Mouse (Mus musculus) gonadal fat pad, adult 2 months (tissue): Measurements from ENCODE around the gene Aco1. TPM values are rescaled to one million over a fixed set of nuclear protein-coding genes. Genes with fewer than 3 reads are reported as not detected.
"Not testable (repeated sequence)": the region's sequence is repeated elsewhere in the genome, so short reads cannot be mapped to it uniquely, and the experiment has no call there.

ENCODE experiments used
- DNase-seq: peaks from one replicate; pipeline ENCODE4 v3.0.0-alpha.2; 2012; ENCODE audit warnings: low read depth
- polyA plus RNA-seq: library from polyadenylated mRNA; depleted of rRNA; stranded (reverse); fragments of >200 nt; gene quantifications from 2 replicates; pipeline ENCODE4 v1.2.3, GENCODE M21; 2012; rRNA removed

Aco1 gene
- polyA plus RNA-seq = 143 and 158 TPM in 2 replicates

DNA sequence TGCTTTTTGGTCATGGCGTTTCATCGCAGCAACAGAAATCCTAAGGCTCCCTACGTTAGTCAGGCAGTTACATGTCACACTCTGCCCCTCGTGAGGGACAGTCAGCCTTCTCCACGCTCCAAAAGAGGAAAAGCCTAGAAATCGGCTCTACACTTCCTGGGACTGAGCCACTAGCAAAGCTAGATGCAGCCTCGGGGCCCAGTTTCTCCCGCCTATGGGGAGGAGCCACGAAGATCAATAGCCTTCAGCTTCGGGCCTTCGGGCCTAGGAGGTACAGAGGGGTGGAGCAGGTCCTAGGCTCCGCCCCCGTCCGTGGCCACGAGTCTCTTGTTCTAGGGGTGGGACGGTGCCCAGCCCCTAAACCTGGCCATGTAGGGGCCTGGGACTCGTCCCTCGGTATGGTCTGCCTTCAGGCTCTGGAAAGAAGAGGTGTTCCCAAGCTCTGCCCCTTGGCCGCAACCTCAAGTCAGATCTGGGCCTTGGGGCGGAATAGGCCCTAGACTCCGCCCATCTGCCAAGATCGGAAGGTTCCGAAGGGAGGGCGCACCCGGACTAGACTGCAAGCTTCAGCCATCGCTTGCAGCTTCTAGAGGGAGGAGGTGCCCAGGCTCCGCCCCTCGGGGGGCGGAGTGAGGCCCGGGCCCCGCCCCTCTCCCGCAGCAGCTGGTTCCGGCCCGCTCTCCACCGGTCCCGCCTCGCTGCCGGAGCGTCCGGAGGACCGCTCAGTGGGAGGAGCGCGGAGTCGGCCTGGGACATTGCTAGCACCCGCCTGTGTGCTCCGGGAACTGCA lies at the start of gene Aco1:
TSS of gene Aco1 (plus strand) at position 339 of the 790 bp plus-strand sequence.
- DNase-seq = no peak

DNA sequence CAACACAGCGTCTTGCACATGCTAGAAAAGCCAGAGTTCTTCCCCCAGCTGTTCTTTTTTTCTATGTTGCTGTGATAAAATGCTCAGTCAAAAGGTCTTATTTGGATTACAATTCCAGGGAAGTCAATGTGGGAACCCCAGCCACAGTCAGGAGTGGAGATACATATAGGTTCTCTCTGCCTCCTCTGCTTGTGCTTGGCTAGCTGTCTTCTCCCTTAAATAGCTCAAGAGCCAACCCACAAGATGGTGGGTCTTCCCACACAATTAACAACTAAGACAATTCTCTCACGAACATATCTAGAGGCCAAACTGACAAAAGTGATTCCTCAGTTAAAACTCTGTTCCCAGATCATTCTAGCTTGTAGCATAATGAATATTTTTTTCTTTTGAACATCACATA lies 47.9 kb upstream of the Aco1 start:
- no peak for DNase-seq

DNA sequence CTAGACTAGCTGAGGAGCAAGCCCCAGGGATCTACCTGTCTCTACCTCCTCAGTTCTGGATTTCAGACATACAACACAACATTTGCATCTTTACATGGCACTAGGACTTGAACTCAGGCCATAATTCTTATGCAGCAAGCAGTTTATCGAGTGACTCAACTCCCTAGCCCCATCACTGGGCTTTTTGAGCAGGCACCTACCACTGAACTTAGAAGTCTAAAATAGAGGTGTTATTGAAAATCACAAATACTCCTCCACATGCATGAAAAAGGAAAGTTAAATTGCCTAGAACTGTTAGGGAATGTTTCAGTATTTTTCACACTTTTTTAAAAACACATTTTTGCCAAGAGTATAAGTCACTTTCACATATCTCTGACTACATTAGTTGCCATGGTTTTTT lies 39.9 kb upstream of the Aco1 start:
- no peak for DNase-seq

DNA sequence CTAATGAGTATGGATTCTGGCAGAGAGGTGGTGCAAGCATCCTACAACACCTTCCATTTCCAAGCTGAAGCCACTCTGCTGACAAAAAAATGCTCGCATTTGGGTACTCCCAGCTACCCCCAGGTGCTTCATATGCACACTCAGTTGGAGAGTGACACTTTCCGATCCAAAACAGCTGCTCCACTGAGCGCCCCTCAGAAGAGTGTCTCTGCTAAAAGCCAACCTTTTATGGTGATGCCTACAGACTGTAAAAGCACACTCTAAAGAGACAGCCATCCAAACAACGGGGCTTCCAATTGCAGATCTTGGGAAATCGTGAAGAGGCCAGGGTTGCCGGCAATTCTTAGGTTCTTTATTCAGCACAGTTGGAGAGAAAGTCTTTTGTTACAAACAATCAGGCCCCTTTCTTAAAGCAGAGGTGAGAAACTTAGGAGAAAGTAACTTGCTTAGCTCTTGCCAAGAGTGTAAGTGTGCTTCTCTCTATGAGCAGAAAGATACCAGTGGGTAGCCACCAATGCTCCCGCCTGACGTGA lies 36.8 kb upstream of the Aco1 start:
- no peak for DNase-seq

DNA sequence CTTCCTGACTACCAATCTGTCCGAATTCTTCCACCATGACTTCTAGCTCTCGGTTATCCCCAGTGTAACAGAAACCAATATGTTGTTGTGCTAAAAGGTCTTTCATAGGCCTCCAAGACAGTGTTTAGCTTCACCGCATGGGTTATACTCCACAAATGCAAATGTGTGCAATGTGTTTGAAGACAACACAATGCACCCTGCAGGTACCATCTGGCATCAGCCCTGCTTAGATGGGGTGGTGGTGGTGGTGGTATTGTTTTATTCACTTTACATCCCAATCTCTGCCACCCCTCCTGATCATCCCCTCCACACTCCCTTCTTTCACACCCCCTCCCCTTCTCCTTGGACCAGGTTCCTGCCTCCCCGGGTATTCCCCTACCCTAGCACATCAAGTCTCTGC lies 34.9 kb upstream of the Aco1 start:
- no peak for DNase-seq

DNA sequence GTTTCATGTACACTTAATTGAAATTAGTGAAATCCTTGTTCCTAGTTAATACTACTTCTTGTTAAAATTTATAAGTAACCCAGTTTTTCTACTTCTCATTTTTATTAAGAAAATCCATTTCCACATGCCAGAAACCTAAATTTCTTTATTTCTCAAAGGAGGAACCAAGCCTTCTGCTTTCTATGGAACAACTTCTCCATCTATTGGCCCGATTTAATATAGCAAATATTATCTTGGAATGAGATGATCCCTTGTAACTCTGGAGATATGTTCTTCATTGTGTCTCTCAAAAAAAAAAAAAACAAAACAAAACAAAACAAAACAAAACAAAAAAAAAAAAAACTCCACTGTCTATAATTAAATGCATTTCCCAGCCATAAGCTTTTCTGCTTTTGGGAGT lies 29.7 kb upstream of the Aco1 start:
- no peak for DNase-seq

DNA sequence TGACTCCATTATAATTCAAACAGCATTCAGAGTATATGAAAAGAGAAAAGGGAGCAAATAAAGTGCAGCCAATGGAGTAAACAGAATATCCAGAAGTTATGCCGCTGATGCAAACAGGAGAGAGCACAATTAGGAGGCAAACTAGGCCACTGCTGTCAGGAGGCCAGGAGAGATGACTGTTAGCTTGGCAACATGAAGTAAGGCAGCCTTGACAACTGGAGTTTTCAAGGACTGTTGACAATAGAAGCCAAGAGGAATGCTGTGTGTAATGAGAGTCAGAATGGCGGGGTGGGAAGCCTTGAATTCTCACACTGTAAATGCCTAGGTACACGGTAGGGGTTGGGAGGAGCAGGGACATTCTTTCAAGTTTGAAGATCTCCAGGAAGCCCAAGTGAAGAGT lies 21.7 kb upstream of the Aco1 start:
- no peak for DNase-seq

DNA sequence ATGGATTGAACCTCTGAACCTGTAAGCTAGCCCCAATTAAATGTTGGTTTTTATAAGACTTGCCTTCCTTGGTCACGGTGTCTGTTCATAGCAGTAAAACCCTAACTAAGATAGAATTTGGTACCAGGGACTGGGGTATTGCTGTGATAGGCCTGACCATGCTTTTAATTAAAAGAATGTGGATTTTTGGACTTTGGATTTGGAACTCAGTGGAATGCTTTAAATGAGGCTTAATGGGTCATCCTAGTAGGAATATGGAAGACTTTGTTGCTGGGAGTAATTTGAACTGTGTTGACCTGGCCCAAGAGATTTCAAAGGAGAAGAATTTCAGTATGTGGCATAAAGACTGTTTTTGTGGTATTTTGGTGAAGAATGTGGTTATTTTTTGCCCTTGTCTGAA lies 20.6 kb upstream of the Aco1 start:
- DNase-seq = not testable (repeated sequence)

DNA sequence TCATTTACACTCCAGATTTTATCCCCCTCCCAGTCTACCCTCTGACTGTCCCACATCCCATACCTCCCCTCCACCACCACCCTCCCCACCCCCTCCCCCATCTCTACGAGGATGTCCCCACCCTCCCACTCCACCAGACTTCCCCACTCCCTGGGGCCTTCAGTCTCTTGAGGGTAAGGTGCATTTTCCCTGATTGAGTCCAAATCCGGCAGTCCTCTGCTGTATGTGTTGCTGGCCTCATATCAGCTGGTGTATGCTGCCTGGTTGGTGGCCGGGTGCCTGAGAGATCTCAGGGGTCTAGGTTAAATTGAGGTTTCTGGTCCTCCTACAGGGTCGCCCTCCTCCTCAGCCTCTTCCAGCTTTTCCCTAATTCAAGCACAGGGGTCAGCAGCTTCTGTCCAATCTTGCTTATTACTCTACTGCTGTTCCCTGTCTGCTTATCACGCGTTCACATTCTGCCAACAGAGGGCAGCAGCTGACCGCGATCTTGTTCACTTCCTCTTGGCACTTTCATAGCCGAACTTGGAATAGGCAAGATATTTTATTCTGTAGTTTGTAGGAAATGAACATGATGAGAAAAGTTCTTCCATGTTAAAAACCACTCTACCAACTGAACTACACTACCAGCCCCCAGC lies 8.3 kb upstream of the Aco1 start:
- no peak for DNase-seq

DNA sequence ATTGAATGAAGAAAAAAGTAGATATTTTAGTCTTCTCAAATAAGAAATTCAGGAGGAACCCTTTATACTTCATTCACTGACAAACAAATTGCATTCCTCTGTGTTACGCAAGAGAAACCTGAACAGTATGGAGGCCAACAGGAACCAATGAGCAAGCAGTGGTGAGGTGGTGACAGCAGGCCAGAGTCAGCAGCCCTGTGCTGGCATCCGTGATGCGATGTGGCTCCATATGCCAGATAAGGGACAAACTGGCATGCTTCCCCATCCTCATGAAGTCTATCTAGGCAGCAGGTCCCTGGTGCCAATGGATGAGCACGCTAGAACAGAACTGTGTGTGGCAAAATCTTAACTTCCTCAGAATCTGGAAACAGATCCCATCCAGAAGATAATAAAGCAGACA lies 6.4 kb upstream of the Aco1 start:
- no peak for DNase-seq

DNA sequence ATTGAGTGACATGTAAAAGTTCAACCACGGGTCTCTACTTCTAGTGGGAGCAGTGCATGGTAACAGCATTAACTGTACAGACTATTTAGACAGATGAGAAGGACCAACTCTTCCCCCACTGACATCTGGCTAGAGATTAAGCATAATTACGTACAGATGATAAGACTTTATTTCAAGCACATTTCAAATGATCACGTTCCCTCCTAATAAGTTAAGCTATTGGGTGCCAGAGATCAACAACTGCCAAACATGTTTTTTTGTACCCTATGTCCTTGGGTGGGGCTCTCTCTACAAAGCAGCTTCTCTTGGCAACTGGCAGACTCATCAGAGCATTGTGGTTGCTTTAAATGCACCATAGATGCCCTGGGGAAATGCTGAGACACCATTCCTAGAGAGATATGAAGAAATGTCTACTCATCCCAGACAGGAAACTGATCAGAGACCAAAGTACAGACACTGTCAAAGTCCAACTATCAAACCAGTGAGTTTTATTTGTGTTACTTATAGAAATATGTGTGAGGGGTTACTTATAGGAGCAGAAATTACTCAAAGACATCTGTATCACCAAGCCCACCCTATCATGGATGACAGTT lies 3.1 kb upstream of the Aco1 start:
- DNase-seq = no peak

DNA sequence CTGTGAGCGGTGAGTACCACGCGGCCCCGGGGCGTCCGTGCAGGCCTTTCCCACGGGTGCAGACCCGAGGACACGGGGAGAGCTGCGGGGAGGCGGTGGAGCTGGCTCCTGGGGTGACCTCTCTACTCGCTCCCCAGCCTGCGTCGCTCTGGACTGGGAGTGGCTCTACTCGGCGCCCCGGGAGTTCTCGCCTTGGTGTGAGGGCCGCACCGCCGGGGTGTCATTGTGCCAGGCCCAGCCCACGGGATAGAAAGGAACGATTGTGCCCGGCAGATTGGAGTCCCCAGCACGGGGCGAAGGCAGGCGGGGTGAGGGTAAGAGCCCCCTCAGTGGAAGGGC lies 621 bp downstream of the Aco1 start:
- no peak for DNase-seq

DNA sequence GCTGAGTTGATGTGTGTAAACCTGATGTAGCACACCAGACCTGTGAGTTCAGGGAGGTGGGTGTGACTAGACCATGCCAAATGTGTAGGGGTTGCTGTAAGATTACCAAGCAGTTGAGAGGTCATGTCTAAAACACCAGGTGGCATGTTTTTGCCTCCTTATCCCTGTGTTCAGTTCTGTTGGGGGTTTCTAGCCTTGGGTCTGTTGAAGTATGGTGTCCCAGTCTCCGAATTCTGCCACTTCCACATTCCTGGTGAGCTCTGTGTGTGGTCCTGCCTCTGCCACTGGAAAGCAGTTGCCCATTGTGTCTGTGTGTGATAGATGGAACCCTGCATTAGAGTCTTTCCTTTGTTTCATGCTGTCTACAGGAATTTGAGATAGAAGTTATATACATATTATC lies 1.7 kb downstream of the Aco1 start:
- DNase-seq = no peak

DNA sequence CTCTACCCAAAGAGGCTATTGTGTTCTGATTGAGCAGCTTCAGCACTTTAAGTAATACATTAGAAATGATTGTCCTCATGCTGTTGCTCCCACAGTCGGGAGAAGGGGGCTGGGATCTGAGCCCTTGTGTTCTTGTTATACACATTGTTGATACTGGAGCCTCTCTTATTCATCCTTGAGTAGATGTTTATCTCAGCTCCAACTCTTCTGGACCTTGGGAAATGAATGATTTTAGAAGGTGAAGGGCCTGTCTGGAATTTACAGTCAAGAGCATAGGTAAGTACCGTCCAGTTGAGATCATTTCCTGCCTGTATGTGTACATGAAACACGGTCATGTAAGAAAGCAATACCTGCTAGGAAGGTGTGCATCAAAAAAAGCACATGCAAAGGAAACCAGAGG lies 2.1 kb downstream of the Aco1 start:
- DNase-seq = no peak

DNA sequence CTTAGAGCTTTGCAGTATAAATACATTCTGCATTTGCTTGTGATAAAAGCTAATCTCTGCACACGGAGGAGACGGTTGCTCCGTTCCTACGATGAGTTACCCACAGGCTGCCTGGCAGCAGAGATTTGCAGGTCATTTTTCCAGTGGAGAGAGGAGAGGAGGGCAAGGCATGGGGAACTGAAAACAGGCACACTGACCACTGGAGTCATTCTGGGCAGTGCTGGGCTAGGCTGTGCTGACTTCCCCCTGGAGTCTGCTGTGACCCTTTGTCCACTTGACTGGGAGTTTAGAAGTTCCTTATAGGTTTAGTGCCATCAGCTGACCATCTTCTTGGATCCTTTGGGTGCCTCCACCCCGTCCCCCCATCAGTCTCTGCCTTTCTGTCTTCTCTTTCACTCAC lies 5.4 kb downstream of the Aco1 start:
- DNase-seq = no peak

DNA sequence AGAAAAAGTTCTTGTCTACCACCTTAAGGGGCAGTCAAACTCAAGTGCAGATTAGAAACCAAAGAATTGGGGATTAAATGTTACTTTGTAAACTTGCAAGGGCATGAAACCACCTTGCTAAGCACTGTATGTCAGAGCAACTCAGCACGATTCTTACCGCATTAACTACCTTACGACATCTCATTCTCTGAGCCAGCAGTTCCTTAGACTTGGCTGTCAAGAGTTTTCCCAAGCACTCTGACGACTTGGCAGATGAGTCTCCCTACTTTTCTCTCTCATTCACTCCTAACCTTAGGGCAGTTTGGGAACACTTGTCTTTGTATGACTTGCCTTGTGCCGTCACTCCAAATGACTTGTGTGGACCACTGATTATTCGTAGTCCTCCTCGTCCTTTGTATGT lies 7.2 kb downstream of the Aco1 start:
- DNase-seq = peak; percentile 99

DNA sequence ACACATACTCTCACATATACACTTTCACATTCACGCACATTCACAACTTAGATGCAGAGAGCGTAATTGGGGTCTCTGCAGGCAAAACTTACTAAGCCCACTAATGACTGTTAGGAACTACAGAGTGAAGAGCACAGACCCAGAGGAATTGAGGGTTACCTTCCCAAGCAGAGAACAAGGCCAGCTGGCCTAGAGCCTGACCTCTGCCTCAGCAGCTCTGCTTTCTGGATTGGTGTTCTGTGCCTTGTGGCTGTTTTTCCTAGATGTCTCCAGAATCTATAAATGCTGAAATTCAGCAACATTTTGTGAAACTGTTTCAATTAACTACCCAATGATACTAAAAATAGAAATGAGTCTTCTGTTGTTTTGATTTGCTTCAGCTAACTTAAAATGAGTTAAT lies 9.9 kb downstream of the Aco1 start:
- no peak for DNase-seq

DNA sequence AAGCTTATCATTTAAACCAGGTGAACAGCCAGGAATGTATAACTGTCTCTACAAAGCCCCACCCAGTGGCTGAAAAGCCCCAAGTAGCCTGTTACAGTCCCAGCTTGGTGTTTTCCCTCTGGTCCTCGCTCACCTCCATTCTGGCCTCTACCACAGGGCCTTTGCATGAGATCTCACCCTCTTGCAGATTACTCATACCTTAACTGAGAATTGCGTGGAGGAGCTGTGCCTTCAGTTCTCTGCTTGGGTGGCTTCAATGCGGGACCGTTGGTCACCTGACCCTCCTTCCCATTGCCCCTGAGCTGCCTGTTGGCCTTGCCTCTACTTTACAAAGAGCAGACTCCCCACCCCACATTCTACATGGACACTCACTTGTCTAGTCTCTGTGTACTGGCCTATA lies 10.6 kb downstream of the Aco1 start:
- DNase-seq = no peak

DNA sequence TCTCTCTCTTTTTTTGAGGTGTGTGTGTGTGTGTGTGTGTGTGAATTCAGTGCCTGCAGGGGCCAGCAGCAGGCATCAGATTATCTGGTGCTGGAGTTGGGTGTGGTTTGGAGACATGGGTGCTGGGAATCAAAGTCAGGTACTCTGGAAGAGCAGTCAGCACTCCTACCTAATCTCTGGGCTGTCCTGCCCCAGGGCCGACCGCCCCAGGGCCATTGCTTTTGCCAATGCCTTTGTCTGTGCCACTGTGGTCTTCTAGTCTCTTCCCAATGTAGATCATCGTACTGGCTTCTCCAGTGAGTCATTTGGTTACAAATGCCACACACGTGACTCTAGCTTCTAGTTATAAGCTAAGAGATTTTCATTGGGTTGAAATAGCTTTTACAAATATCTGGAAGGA lies 11.9 kb downstream of the Aco1 start:
- no peak for DNase-seq

DNA sequence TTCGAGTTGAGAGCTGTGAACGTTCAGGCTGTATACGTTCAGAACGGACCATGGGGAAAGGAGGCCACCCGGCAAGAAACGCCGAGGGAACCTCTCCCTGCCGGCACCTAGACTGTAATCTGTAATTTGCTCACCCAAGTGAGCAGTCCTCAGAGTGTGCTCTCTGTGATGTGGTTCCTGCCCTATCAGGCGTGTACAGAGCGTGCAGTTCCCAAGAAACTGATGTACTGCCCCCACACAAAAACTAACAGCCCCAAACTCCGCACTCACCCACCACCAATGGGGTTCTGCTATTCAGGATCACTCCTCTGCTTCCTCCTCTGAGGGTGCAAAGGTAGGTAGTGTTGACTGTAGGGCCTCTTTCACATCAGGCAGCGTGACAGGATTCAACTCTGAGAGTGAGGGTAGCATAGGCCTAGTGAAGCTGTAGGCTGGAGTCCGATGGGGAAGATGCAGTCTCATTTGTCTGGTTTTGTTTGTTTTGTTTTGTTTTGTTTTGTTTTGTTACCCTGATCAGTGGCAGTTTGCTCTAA lies 12.7 kb downstream of the Aco1 start:
- DNase-seq = no peak

DNA sequence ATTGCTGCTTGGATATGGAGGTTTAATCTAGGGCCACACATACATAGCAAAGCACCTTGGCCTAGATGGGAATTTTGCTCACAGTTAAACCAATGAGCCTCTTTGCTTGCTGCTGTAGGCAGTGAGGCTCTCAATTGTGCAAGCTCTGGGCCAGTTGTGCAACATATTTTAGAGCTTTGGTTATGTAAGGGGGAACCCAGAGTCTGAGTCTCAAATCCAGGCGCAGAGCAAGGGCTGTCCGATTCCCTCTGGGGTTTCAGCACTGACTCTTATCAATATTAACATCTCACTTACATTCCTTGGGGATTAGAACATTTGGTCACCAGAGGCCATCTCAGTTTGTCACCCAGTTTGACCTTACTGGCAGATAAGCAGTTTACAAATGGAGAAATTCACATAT lies 13.3 kb downstream of the Aco1 start:
- DNase-seq = peak; percentile 98

DNA sequence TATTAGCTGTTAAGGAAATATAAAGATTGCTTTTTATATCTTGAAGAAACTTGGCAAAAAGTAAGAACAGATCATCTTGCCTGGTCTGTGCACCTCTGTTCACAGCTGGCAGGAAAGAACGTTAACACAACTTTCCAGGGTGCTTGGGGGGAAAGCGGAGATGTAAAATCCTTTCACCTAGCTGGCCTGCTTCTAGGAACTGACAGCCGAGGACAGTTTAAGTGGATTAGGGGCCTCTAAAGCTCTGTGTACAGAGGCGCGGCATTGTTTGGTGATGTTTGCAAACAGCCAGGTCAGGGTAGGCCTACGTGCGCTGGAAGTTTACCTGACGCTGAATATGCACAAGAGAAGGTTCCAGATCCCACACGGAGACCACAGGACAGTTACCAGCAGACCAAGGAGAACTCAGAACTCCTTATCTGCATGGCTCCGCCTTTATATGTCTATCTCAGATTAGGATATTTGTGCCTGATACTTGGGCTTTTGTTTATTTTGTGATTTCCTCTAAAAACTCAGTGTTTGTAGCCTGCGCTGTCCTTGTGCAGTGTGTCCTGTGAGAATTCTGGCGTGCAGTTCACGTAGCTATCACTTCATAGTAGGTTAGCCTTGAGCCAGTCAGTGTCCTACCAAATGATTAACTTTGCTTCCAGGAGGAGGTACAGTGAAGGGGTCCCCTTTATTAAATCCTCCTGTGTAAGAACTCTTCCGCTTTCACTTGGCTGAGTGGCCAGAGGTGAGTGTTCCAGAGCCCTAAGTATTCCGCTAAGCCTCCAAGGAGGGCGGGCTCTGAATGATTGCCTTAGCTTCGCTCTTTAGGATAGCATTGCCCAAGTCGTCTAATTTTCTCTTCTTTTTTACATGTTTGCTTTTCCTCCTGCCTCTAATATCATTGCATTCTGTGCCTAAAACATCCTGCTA lies 14.0 kb downstream of the Aco1 start:
- DNase-seq = no peak
